ENCODE assay signal across 25 mouse cellular contexts in the genomic region with DNA sequence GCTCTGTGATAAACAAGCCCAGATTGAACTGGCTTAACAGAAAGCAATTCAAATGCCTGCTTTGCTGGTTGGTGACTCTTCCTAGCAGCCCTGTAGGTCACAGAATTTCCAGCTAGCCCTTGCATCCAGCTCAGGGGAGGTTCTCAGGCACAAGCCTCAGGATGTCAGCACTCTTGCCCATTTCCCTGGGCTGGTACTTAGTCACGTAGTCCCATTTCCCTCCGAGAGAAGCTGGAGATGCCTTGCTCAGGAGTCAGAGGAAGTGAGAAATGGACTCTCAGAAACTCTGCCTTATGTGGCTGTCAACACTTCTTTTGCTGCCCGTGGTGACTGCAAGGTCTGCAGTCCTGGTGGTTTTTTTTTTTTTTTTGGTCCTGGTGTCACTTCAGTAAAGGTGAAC.
DNase-seq lines count a peak whose midpoint lies in the region; ATAC-seq lines count a peak whose summit lies in the region.
"Had no signal": no experiment of that assay in that cellular context is flagged by ENCODE, and none has a peak within 500 bp of the region (broad histone marks: within the 10 kb centered on the region; RNA-seq: fewer than 3 reads in every experiment).

No protein-coding gene starts in this region.

- no peak overlapping the region for H3K4me3 ChIP-seq in embryonic facial prominence, embryonic 13.5 days
- H3K4me3 ChIP-seq: erythroblast, embryonic 14.5 days; forebrain, embryonic 10.5 days; gastrocnemius, adult 2 months; hindbrain, embryonic 12.5 days; intestine, embryonic 15.5 days had no signal

- H3K9ac ChIP-seq in embryonic facial prominence, embryonic 13.5 days: 0 out of 2 replicates have a peak overlapping the region, but pooled peaks have one; percentile 36
- H3K9ac ChIP-seq: forebrain, postnatal 0 days; hindbrain, embryonic 12.5 days; intestine, embryonic 15.5 days had no signal

- H3K4me1 ChIP-seq in embryonic facial prominence, embryonic 13.5 days: peaks cover 36% of the 10 kb centered on the region
- H3K4me1 ChIP-seq: intestine, embryonic 15.5 days had no signal

- H3K4me2 ChIP-seq in embryonic facial prominence, embryonic 13.5 days: no peak overlapping the region
- H3K4me2 ChIP-seq: heart, embryonic 11.5 days; hindbrain, embryonic 12.5 days; intestine, embryonic 15.5 days had no signal

- H3K36me3 ChIP-seq in embryonic facial prominence, embryonic 13.5 days: no peaks in the 10 kb centered on the region
- H3K36me3 ChIP-seq: forebrain, embryonic 10.5 days; hindbrain, embryonic 12.5 days; intestine, embryonic 15.5 days had no signal

- 51% methylated on average over 3 of the region's 3 CpGs for WGBS in embryonic facial prominence, embryonic 13.5 days

- H3K9me3 ChIP-seq in embryonic facial prominence, embryonic 13.5 days: no peaks in the 10 kb centered on the region
- H3K9me3 ChIP-seq: forebrain, embryonic 10.5 days; hindbrain, embryonic 12.5 days; intestine, embryonic 15.5 days had no signal

- ATAC-seq in embryonic facial prominence, embryonic 13.5 days (ENCODE audit: insufficient number of reproducible peaks, insufficient read depth, low FRiP score, low TSS enrichment, low read depth): no peak
- ATAC-seq: forebrain, embryonic 14.5 days; forebrain, postnatal 0 days; hindbrain, embryonic 16.5 days; intestine, embryonic 15.5 days had no signal

- H3K27me3 ChIP-seq in embryonic facial prominence, embryonic 13.5 days: no peaks in the 10 kb centered on the region
- H3K27me3 ChIP-seq: hindbrain, embryonic 12.5 days; intestine, embryonic 15.5 days had no signal

- DNase-seq in ES-CJ7 (ENCODE audit: low read depth, low spot score) (peak; percentile 20), ZHBTc4 (ENCODE audit: low read depth, low spot score) (peak; percentile 48)
- no peak for DNase-seq in adrenal gland, postnatal 4 days (ENCODE audit: low spot score in 2 of 2)
- no peak for DNase-seq in gastrocnemius, postnatal 10 days
- DNase-seq in urinary bladder, postnatal 4 days (ENCODE audit: low spot score in 2 of 2): no peak
- DNase-seq: adrenal gland, adult 2 months; adrenal gland, postnatal 14 days; B cell, adult 2 months; cerebellum, adult 11-12 months; cerebellum, adult 8-10 months; cerebellum, postnatal 10 days; cerebellum, postnatal 36 days; forebrain, postnatal 0 days; gastrocnemius, adult 2 months; heart, adult 11 months; kidney, adult 11 months; kidney, adult 8-10 months had no signal

- H3K27ac ChIP-seq in embryonic facial prominence, embryonic 13.5 days: no peak overlapping the region
- H3K27ac ChIP-seq: gastrocnemius, adult 2 months; hindbrain, embryonic 12.5 days; intestine, embryonic 15.5 days had no signal

Comparison
In these comparisons a context has a peak if more than half of its experiments do, and no peak if none do; other contexts are left out.
1. DNase-seq: peak in ES-CJ7 (single experiment) and ZHBTc4 (single experiment); none in adrenal gland, postnatal 4 days (0 of 2), gastrocnemius, postnatal 10 days (single experiment) and urinary bladder, postnatal 4 days (0 of 2).